Mouse (Mus musculus) cerebellum, adult 2 months (tissue): ENCODE results near the gene Gm49403. TPM values are rescaled to one million over a fixed set of nuclear protein-coding genes. Genes with fewer than 3 reads are reported as not detected.

Source experiments
- DNase-seq, 2 experiments: peaks; one replicate each; pipeline ENCODE4 v3.0.0; 2021
- H3K27ac ChIP-seq: fragments of 200-500 bp; 2 replicates; pipeline ENCODE4 v1.5.1; 2012; ENCODE audit warnings: low read length, control low read depth, inconsistent platforms; ENCODE audit not compliant: insufficient read depth
- H3K27me3 ChIP-seq: fragments of 200-500 bp; 2 replicates; pipeline ENCODE4 v1.6.1; 2012; ENCODE audit warnings: inconsistent platforms, mild to moderate bottlenecking, low read length, moderate library complexity; ENCODE audit not compliant: control insufficient read depth, insufficient read depth
- H3K4me1 ChIP-seq: fragments of 200-500 bp; 2 replicates; pipeline ENCODE4 v1.6.1; 2011; ENCODE audit warnings: low read length; ENCODE audit not compliant: control insufficient read depth, insufficient read depth
- H3K4me3 ChIP-seq: fragments of 200-500 bp; replicated peaks from 2 replicates; pipeline ENCODE3; 2011; ENCODE audit warnings: mild to moderate bottlenecking, low read depth, low read length, control low read depth; ENCODE audit not compliant: insufficient read depth
- CTCF ChIP-seq: fragments of 200-500 bp; IDR thresholded peaks from 2 replicates; pipeline ENCODE4 v1.5.1; 2011; ENCODE audit warnings: low read depth, mild to moderate bottlenecking, control low read depth, low read length, moderate library complexity, borderline replicate concordance; ENCODE audit not compliant: insufficient read depth
- POLR2A ChIP-seq: fragments of 200-500 bp; IDR thresholded peaks from 2 replicates; pipeline ENCODE4 v1.6.1; 2011; ENCODE audit warnings: low read length, control low read depth, borderline replicate concordance; ENCODE audit not compliant: insufficient read depth
- WGBS: fragments of 180-500 bp; shearing (Covaris S2); methylation state at CpG from one replicate; pipeline ENCODE4 v1.1.7; 2018; 5-methylcytosine and 5-hydroxymethylcytosine counted together
- polyA plus RNA-seq: library from polyadenylated mRNA; depleted of rRNA; stranded (reverse); fragments of >200 nt; gene quantifications from 2 replicates; pipeline ENCODE4 v1.2.3, GENCODE M21; 2012; rRNA removed

The Gm49403 gene
- polyA plus RNA-seq, 1 experiment: not detected

GRCm38 (mm10) chr19:8927891-8928525 is 44.3 kb downstream of the Gm49403 start:
- WGBS: 91% methylated on average over 12 of the region's 12 CpGs
- DNase-seq: no peak
- Histone ChIP-seq H3K27ac (no peak overlapping the region), H3K27me3 (no peaks in the 10 kb centered on the region), H3K4me1 (peaks cover 5% of the 10 kb centered on the region; the same call in 1 of the 2 replicates), H3K4me3 (no peak overlapping the region)
- TF ChIP-seq CTCF: no peak
- no peak for TF ChIP-seq POLR2A

GRCm38 (mm10) chr19:8928689-8929223 is 45.0 kb downstream of the Gm49403 start:
- H3K27ac ChIP-seq: peak overlapping the region; percentile 41
- peaks cover 5% of the 10 kb centered on the region; the same call in 1 of the 2 replicates for H3K4me1 ChIP-seq
- TF ChIP-seq CTCF: no peak
- TF ChIP-seq POLR2A: no peak
- WGBS: 4% methylated on average over 16 of the region's 16 CpGs
- H3K4me3 ChIP-seq: peak overlapping the region; percentile 68
- H3K27me3 ChIP-seq: no peaks in the 10 kb centered on the region
- peak in 1 of 2 experiments; percentile 67 for DNase-seq

- H3K27ac ChIP-seq: peak within 1 kb of the TSS; percentile 73
- peak within 1 kb of the TSS; percentile 68 for H3K4me3 ChIP-seq
- no peaks in the 10 kb centered on the region for H3K27me3 ChIP-seq
- peaks cover 5% of the 10 kb centered on the region; the same call in 1 of the 2 replicates for H3K4me1 ChIP-seq
- peak; percentile 77 to 85 for DNase-seq
- TF ChIP-seq POLR2A (no peak), CTCF (no peak)
- under 1% methylated on average over 59 of the region's 74 CpGs for WGBS
Observed at GRCm38 (mm10) chr19:8929224-8930088, 45.7 kb downstream of the Gm49403 start, which contains the start of the genes Rom1 and Eml3. Gene Rom1 (minus strand): TSS chr19:8929356. Gene Eml3 (plus strand): TSS chr19:8929552.

- Histone ChIP-seq H3K27me3 (no peaks in the 10 kb centered on the region), H3K4me1 (peaks cover 5% of the 10 kb centered on the region; the same call in 1 of the 2 replicates), H3K27ac (peak overlapping the region; percentile 73), H3K4me3 (peak overlapping the region; percentile 68)
- WGBS: 18% methylated on average over 11 of the region's 11 CpGs
- TF ChIP-seq CTCF (no peak), POLR2A (no peak)
- no peak for DNase-seq
Observed at GRCm38 (mm10) chr19:8930117-8930516, 46.4 kb downstream of the Gm49403 start.

DNA sequence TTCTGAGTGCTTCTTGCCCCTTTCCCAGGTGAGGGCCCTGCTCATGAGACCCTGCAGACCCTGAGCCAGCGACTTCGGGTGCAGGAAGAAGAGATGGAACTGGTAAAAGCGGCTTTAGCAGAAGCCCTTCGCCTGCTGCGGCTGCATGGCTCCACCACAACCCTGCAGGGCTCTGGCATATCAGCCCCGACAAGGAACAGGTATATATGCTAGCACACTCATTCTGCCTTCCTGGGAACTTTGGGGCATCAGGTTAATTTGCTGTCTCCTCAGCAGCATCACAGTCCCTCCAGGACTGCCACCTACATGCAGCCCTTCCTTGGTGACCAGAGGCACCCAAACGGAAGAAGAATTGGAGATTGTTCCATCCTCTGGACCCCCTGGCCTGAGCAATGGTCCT is 47.0 kb downstream of the Gm49403 start:
- no peak for TF ChIP-seq CTCF
- no peak for TF ChIP-seq POLR2A
- no peak overlapping the region for H3K27ac ChIP-seq
- no peak overlapping the region for H3K4me3 ChIP-seq
- peaks cover 5% of the 10 kb centered on the region; the same call in 1 of the 2 replicates for H3K4me1 ChIP-seq
- 85% methylated on average over 7 of the region's 7 CpGs for whole genome bisulfite sequencing
- no peaks in the 10 kb centered on the region for H3K27me3 ChIP-seq
- DNase-seq: no peak

DNA sequence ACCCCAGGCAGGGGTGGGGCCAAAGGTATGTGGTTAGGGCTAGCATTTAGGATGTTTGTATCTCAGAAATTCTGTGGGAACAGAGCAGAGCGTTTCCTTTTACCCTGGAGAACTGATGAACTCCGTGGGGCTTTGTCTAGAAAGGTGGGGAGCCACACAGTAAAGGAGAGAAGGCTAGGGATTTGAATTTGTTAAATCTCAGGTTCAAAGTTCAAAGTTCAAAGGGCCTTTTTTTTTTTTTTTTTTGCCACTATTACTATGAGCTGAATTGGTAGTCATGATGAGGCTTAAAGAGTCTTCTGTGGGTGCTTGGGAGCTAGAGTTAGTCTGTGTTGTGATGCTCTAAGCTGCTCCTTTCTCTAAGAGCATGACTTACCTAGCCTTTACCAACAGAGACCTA is 53.0 kb downstream of the Gm49403 start:
- Histone ChIP-seq H3K4me3 (no peak overlapping the region), H3K27ac (no peak overlapping the region), H3K27me3 (no peaks in the 10 kb centered on the region), H3K4me1 (peaks cover 4% of the 10 kb centered on the region; the same call in 1 of the 2 replicates)
- DNase-seq: no peak
- no peak for TF ChIP-seq POLR2A
- no peak for TF ChIP-seq CTCF
- 82% methylated on average over 2 of the region's 2 CpGs for WGBS

Other genes starting within 250 kb of the Gm49403 start
- 0.63 and 0.88 TPM in 2 replicates for gene Chrm1, start 220.1 kb upstream of the Gm49403 start, polyA plus RNA-seq
- gene Slc3a2, start 160.6 kb upstream of the Gm49403 start, polyA plus RNA-seq: 214 and 221 TPM in 2 replicates
- gene Wdr74, start 148.1 kb upstream of the Gm49403 start, polyA plus RNA-seq: 55.5 and 57.6 TPM in 2 replicates
- 0.33 and 0.65 TPM in 2 replicates for gene 1700092M07Rik, start 143.2 kb upstream of the Gm49403 start, polyA plus RNA-seq
- 116 and 119 TPM in 2 replicates for gene Stx5a, start 142.5 kb upstream of the Gm49403 start, polyA plus RNA-seq
- gene Nxf1, start 126.9 kb upstream of the Gm49403 start, polyA plus RNA-seq: 134 and 135 TPM in 2 replicates
- gene Tmem223, start 112.9 kb upstream of the Gm49403 start, polyA plus RNA-seq: 169 and 170 TPM in 2 replicates
- gene Tmem179b, start 109.5 kb upstream of the Gm49403 start, polyA plus RNA-seq: 15.9 and 20.2 TPM in 2 replicates
- 14.1 and 15.6 TPM in 2 replicates for gene Taf6l, start 97.5 kb upstream of the Gm49403 start, polyA plus RNA-seq
- gene Polr2g, start 85.4 kb upstream of the Gm49403 start, polyA plus RNA-seq: 155 and 157 TPM in 2 replicates
- 3.7 and 3.8 TPM in 2 replicates for gene Zbtb3, start 81.4 kb upstream of the Gm49403 start, polyA plus RNA-seq
- 34.4 and 36.0 TPM in 2 replicates for gene Ttc9c, start 64.6 kb upstream of the Gm49403 start, polyA plus RNA-seq
- gene Hnrnpul2, start 63.9 kb upstream of the Gm49403 start, polyA plus RNA-seq: 97.7 and 101 TPM in 2 replicates
- gene AC129217.1, start 54.2 kb upstream of the Gm49403 start, polyA plus RNA-seq: not detected in 2 replicates
- 148 and 155 TPM in 2 replicates for gene Bscl2, start 46.5 kb upstream of the Gm49403 start, polyA plus RNA-seq
- gene Gng3, start 44.7 kb upstream of the Gm49403 start, polyA plus RNA-seq: 218 and 236 TPM in 2 replicates
- gene Lrrn4cl, start 33.2 kb upstream of the Gm49403 start, polyA plus RNA-seq: 0.78 and 0.85 TPM in 2 replicates
- 117 and 134 TPM in 2 replicates for gene Ubxn1, start 12.4 kb upstream of the Gm49403 start, polyA plus RNA-seq
- 69.3 and 76.7 TPM in 2 replicates for gene Uqcc3, start 3.0 kb upstream of the Gm49403 start, polyA plus RNA-seq
- 3.8 and 5.1 TPM in 2 replicates for gene Lbhd1, start 198 bp upstream of the Gm49403 start, polyA plus RNA-seq
- 43.7 and 45.9 TPM in 2 replicates for gene 1810009A15Rik, start 4.9 kb downstream of the Gm49403 start, polyA plus RNA-seq
- not detected in 2 replicates for gene Gm49416, start 5.0 kb downstream of the Gm49403 start, polyA plus RNA-seq
- gene Ints5, start 9.1 kb downstream of the Gm49403 start, polyA plus RNA-seq: 17.7 and 18.0 TPM in 2 replicates
- gene Ganab, start 14.1 kb downstream of the Gm49403 start, polyA plus RNA-seq: 105 and 116 TPM in 2 replicates
- 224 and 238 TPM in 2 replicates for gene B3gat3, start 36.4 kb downstream of the Gm49403 start, polyA plus RNA-seq
- 24.1 and 24.2 TPM in 2 replicates for gene Rom1, start 45.4 kb downstream of the Gm49403 start, polyA plus RNA-seq
- 40.2 and 45.0 TPM in 2 replicates for gene Eml3, start 45.6 kb downstream of the Gm49403 start, polyA plus RNA-seq
- 30.9 and 33.9 TPM in 2 replicates for gene Mta2, start 57.9 kb downstream of the Gm49403 start, polyA plus RNA-seq
- gene Tut1, start 69.9 kb downstream of the Gm49403 start, polyA plus RNA-seq: 20.5 and 20.8 TPM in 2 replicates
- 263 and 281 TPM in 2 replicates for gene Eef1g, start 83.1 kb downstream of the Gm49403 start, polyA plus RNA-seq
- 5.3 and 5.8 TPM in 2 replicates for gene Ahnak, start 105.4 kb downstream of the Gm49403 start, polyA plus RNA-seq
- not detected in 2 replicates for gene Scgb1a1, start 204.0 kb downstream of the Gm49403 start, polyA plus RNA-seq